In genomic region chr15:98928598-98929240, GRCm38 (mm10) we compare ENCODE assay signal across 8 mouse cellular contexts. TPM values are rescaled to one million over a fixed set of nuclear protein-coding genes. Genes with fewer than 3 reads are reported as not detected.
A peak's percentile ranks its signal among the peaks of the same experiment; 100 is the strongest.
DNase-seq lines count a peak whose midpoint lies in the region; ATAC-seq and TF ChIP-seq lines count a peak whose summit lies in the region.

No protein-coding gene starts in this region.

- no peak overlapping the region for H3K27ac ChIP-seq in bone marrow, adult 2 months (ENCODE audit: control insufficient read depth, insufficient read depth, low read depth, low read length, poor library complexity)
- peak overlapping the region; percentile 21 to 29; a peak in 3 of 4 replicates for H3K27ac ChIP-seq in heart, embryonic 14.5 days (replicated peaks in 1 of 2; ENCODE audit: control insufficient read depth in 1 of 2, insufficient read depth in 1 of 2, low read depth in 2 of 2, low read length in 2 of 2)
- H3K27ac ChIP-seq in kidney, embryonic 16.5 days (ENCODE audit: low read length), result no peak overlapping the region
- H3K27ac ChIP-seq in liver, embryonic 11.5 days (ENCODE audit: low read depth, low read length), result no peak overlapping the region

- peaks cover 26% of the 10 kb centered on the region for H3K36me3 ChIP-seq in E14TG2a.4 (ENCODE audit: insufficient read depth, low read length)
- peaks cover 17% of the 10 kb centered on the region for H3K36me3 ChIP-seq in heart, embryonic 14.5 days (ENCODE audit: control insufficient read depth, insufficient read depth, low read length)
- peaks cover 11% of the 10 kb centered on the region for H3K36me3 ChIP-seq in kidney, embryonic 16.5 days (ENCODE audit: insufficient read depth, low read length)
- peaks cover 2% of the 10 kb centered on the region; the same call in 1 of the 2 replicates for H3K36me3 ChIP-seq in liver, embryonic 11.5 days (ENCODE audit: control insufficient read depth, insufficient read depth, low read length)

- peak; percentile 78 for DNase-seq in fibroblast of lung, adult 2 months (ENCODE audit: low read depth)
- DNase-seq in liver, embryonic 11.5 days (ENCODE audit: low spot score), result peak; percentile 61
- DNase-seq in naive thymus-derived CD4-positive, alpha-beta T cell, adult 2 months (ENCODE audit: low read depth), result peak; percentile 51
- DNase-seq in testis, postnatal 14 days (ENCODE audit: low spot score), result peak; percentile 41

- TF ChIP-seq CTCF in E14TG2a.4 (conservative IDR thresholded peaks at IDR 0.05; ENCODE audit: low read length), result peak; percentile 50
- peak; percentile 54; the same call in 1 of the 2 replicates for TF ChIP-seq CTCF in bone marrow, adult 2 months (IDR thresholded peaks at IDR 0.05; ENCODE audit: control insufficient read depth, insufficient read depth, low read length)

- WGBS in bone marrow, adult 2 months, result 27% methylated on average over 13 of the region's 13 CpGs
- WGBS in heart, embryonic 14.5 days, result 12% methylated on average over 13 of the region's 13 CpGs
- WGBS in kidney, embryonic 16.5 days, result 12% methylated on average over 13 of the region's 13 CpGs
- 15% methylated on average over 13 of the region's 13 CpGs for WGBS in liver, embryonic 11.5 days

- H3K4me2 ChIP-seq in heart, embryonic 14.5 days (ENCODE audit: low read length), result peak overlapping the region; percentile 46
- H3K4me2 ChIP-seq in kidney, embryonic 16.5 days (replicated peaks; ENCODE audit: low read depth, low read length), result peak overlapping the region; percentile 29
- 0 out of 2 replicates have a peak overlapping the region, but pooled peaks have one; percentile 29 for H3K4me2 ChIP-seq in liver, embryonic 11.5 days

- ATAC-seq in heart, embryonic 14.5 days (ENCODE audit: insufficient number of reproducible peaks, insufficient read depth, low FRiP score, low read depth), result peak; percentile 61
- ATAC-seq in kidney, embryonic 16.5 days (ENCODE audit: low FRiP score, low TSS enrichment), result peak; percentile 76; the same call in 1 of the 2 replicates
- ATAC-seq in liver, embryonic 11.5 days (replicated peaks; ENCODE audit: low FRiP score), result 0 out of 2 replicates have a peak, but pooled peaks have one; percentile 22

- H3K9me3 ChIP-seq in E14TG2a.4 (ENCODE audit: low read length), result 0 out of 2 replicates have a peak, but pooled peaks cover 6% of the 10 kb centered on the region
- no peaks in the 10 kb centered on the region for H3K9me3 ChIP-seq in heart, embryonic 14.5 days (ENCODE audit: control insufficient read depth, low read length)
- no peaks in the 10 kb centered on the region; the same call in 1 of the 2 replicates for H3K9me3 ChIP-seq in kidney, embryonic 16.5 days (ENCODE audit: low read length)
- no peaks in the 10 kb centered on the region for H3K9me3 ChIP-seq in liver, embryonic 11.5 days (ENCODE audit: control insufficient read depth, low read length)

- H3K9ac ChIP-seq in heart, embryonic 14.5 days (ENCODE audit: low read length), result peak overlapping the region; percentile 26; the same call in 1 of the 2 replicates
- H3K9ac ChIP-seq in kidney, embryonic 16.5 days (replicated peaks; ENCODE audit: low read length), result peak overlapping the region; percentile 32; the same call in 1 of the 2 replicates
- H3K9ac ChIP-seq in liver, embryonic 11.5 days (ENCODE audit: low read depth, low read length), result no peak overlapping the region

- H3K4me3 ChIP-seq in E14TG2a.4 (replicated peaks; ENCODE audit: low read length), result 0 out of 2 replicates have a peak overlapping the region, but pooled peaks have one; percentile 13
- no peak overlapping the region for H3K4me3 ChIP-seq in bone marrow, adult 2 months (replicated peaks; ENCODE audit: control insufficient read depth, low read depth, low read length)
- H3K4me3 ChIP-seq in heart, embryonic 14.5 days (ENCODE audit: control insufficient read depth in 1 of 2, insufficient read depth in 1 of 2, low read depth in 1 of 2, low read length in 2 of 2), result no peak overlapping the region
- H3K4me3 ChIP-seq in kidney, embryonic 16.5 days (ENCODE audit: low read length), result peak overlapping the region; percentile 6; the same call in 1 of the 2 replicates
- H3K4me3 ChIP-seq in liver, embryonic 11.5 days (ENCODE audit: low read depth, low read length), result no peak overlapping the region

- peaks cover 30% of the 10 kb centered on the region for H3K4me1 ChIP-seq in E14TG2a.4 (replicated peaks; ENCODE audit: low read depth, low read length)
- peaks cover 2% of the 10 kb centered on the region for H3K4me1 ChIP-seq in bone marrow, adult 2 months (ENCODE audit: control insufficient read depth, insufficient read depth, low read length)
- H3K4me1 ChIP-seq in heart, embryonic 14.5 days (ENCODE audit: control insufficient read depth in 2 of 2, insufficient read depth in 2 of 2, low read length in 2 of 2), result peaks cover 0 to 4% of the 10 kb centered on the region in 2 experiments; a peak in 2 of 4 replicates
- peaks cover 12% of the 10 kb centered on the region; the same call in 1 of the 2 replicates for H3K4me1 ChIP-seq in kidney, embryonic 16.5 days (ENCODE audit: insufficient read depth, low read length)
- peaks cover 8% of the 10 kb centered on the region; the same call in 1 of the 2 replicates for H3K4me1 ChIP-seq in liver, embryonic 11.5 days (replicated peaks; ENCODE audit: control insufficient read depth, insufficient read depth, low read length)

- H3K27me3 ChIP-seq in E14TG2a.4 (ENCODE audit: insufficient read depth, low read length), result no peaks in the 10 kb centered on the region
- H3K27me3 ChIP-seq in heart, embryonic 14.5 days (ENCODE audit: control insufficient read depth, insufficient read depth, low read length), result no peaks in the 10 kb centered on the region
- no peaks in the 10 kb centered on the region for H3K27me3 ChIP-seq in kidney, embryonic 16.5 days (ENCODE audit: insufficient read depth, low read length)
- H3K27me3 ChIP-seq in liver, embryonic 11.5 days (replicated peaks; ENCODE audit: control insufficient read depth, insufficient read depth, low read length), result no peaks in the 10 kb centered on the region

- no peak for TF ChIP-seq POLR2A in bone marrow, adult 2 months (IDR thresholded peaks at IDR 0.05; ENCODE audit: borderline replicate concordance, control insufficient read depth, low read depth, low read length)

RNA-seq across cellular contexts. Expression of gene Tuba1b, which starts 5.6 kb away (rescaled TPM):
- polyA plus RNA-seq in bone marrow, adult 2 months (2011; ENCODE audit: insufficient read depth, insufficient read length, low replicate concordance, missing spikeins), result 812 and 942 TPM in 2 replicates
- polyA plus RNA-seq in heart, embryonic 14.5 days (2014; fragmentation: Nextera tagmentation; extraction: Ambion mirVana), result 1,494 and 1,560 TPM in 2 replicates
- polyA plus RNA-seq in kidney, embryonic 16.5 days (2015; fragmentation: Nextera tagmentation; extraction: Ambion mirVana), result 1,826 and 1,900 TPM in 2 replicates
- polyA plus RNA-seq in liver, embryonic 11.5 days (2014; fragmentation: Nextera tagmentation; extraction: Ambion mirVana), result 1,854 and 2,015 TPM in 2 replicates

RNA-seq across cellular contexts. Expression of gene Lmbr1l, which starts 10.7 kb away (rescaled TPM):
- polyA plus RNA-seq in bone marrow, adult 2 months (2011; ENCODE audit: insufficient read depth, insufficient read length, low replicate concordance, missing spikeins), result 32.7 and 73.3 TPM in 2 replicates
- polyA plus RNA-seq in heart, embryonic 14.5 days (2014; fragmentation: Nextera tagmentation; extraction: Ambion mirVana), result 3.5 and 5.7 TPM in 2 replicates
- polyA plus RNA-seq in kidney, embryonic 16.5 days (2015; fragmentation: Nextera tagmentation; extraction: Ambion mirVana), result 17.6 and 18.9 TPM in 2 replicates
- polyA plus RNA-seq in liver, embryonic 11.5 days (2014; fragmentation: Nextera tagmentation; extraction: Ambion mirVana), result 1.6 and 2.8 TPM in 2 replicates

RNA-seq across cellular contexts. Expression of gene Gm49450, which starts 24.6 kb away (rescaled TPM):
- polyA plus RNA-seq in bone marrow, adult 2 months (2011; ENCODE audit: insufficient read depth, insufficient read length, low replicate concordance, missing spikeins), result not detected in 2 replicates
- not detected in 2 replicates for polyA plus RNA-seq in heart, embryonic 14.5 days (2014; fragmentation: Nextera tagmentation; extraction: Ambion mirVana)
- not detected in 2 replicates for polyA plus RNA-seq in kidney, embryonic 16.5 days (2015; fragmentation: Nextera tagmentation; extraction: Ambion mirVana)
- polyA plus RNA-seq in liver, embryonic 11.5 days (2014; fragmentation: Nextera tagmentation; extraction: Ambion mirVana), result not detected in 2 replicates

RNA-seq across cellular contexts. Expression of gene Tuba1a, which starts 24.8 kb away (rescaled TPM):
- polyA plus RNA-seq in bone marrow, adult 2 months (2011; ENCODE audit: insufficient read depth, insufficient read length, low replicate concordance, missing spikeins), result 22.2 and 97.6 TPM in 2 replicates
- polyA plus RNA-seq in heart, embryonic 14.5 days (2014; fragmentation: Nextera tagmentation; extraction: Ambion mirVana), result 790 and 917 TPM in 2 replicates
- 925 and 946 TPM in 2 replicates for polyA plus RNA-seq in kidney, embryonic 16.5 days (2015; fragmentation: Nextera tagmentation; extraction: Ambion mirVana)
- polyA plus RNA-seq in liver, embryonic 11.5 days (2014; fragmentation: Nextera tagmentation; extraction: Ambion mirVana), result 419 and 432 TPM in 2 replicates

RNA-seq across cellular contexts. Expression of gene Dhh, which starts 30.4 kb away (rescaled TPM):
- polyA plus RNA-seq in bone marrow, adult 2 months (2011; ENCODE audit: insufficient read depth, insufficient read length, low replicate concordance, missing spikeins), result 0.60 TPM in 1 of 2 replicates, not detected in the other
- polyA plus RNA-seq in heart, embryonic 14.5 days (2014; fragmentation: Nextera tagmentation; extraction: Ambion mirVana), result 0.93 and 1.1 TPM in 2 replicates
- polyA plus RNA-seq in kidney, embryonic 16.5 days (2015; fragmentation: Nextera tagmentation; extraction: Ambion mirVana), result 1.4 and 1.8 TPM in 2 replicates
- polyA plus RNA-seq in liver, embryonic 11.5 days (2014; fragmentation: Nextera tagmentation; extraction: Ambion mirVana), result 0.37 and 0.45 TPM in 2 replicates

Comparison
In these comparisons a context has a peak if more than half of its experiments do, and no peak if none do; other contexts are left out.
1. H3K4me3 ChIP-seq: peak in E14TG2a.4 (single experiment) and kidney, embryonic 16.5 days (single experiment); none in bone marrow, adult 2 months (single experiment), heart, embryonic 14.5 days (0 of 2) and liver, embryonic 11.5 days (single experiment).
2. H3K27ac ChIP-seq: peak in heart, embryonic 14.5 days (2 of 2); none in bone marrow, adult 2 months (single experiment), kidney, embryonic 16.5 days (single experiment) and liver, embryonic 11.5 days (single experiment).
3. ATAC-seq: peak in every context shown above with its lines; median percentile 76 in kidney, embryonic 16.5 days; 61 in heart, embryonic 14.5 days; 22 in liver, embryonic 11.5 days.
4. Peak in every context shown above with its lines, with median percentiles within 50 percentile points of each other: DNase-seq and H3K4me2 ChIP-seq.